9 mouse cellular contexts compared by ENCODE assay signal in the genomic region with DNA sequence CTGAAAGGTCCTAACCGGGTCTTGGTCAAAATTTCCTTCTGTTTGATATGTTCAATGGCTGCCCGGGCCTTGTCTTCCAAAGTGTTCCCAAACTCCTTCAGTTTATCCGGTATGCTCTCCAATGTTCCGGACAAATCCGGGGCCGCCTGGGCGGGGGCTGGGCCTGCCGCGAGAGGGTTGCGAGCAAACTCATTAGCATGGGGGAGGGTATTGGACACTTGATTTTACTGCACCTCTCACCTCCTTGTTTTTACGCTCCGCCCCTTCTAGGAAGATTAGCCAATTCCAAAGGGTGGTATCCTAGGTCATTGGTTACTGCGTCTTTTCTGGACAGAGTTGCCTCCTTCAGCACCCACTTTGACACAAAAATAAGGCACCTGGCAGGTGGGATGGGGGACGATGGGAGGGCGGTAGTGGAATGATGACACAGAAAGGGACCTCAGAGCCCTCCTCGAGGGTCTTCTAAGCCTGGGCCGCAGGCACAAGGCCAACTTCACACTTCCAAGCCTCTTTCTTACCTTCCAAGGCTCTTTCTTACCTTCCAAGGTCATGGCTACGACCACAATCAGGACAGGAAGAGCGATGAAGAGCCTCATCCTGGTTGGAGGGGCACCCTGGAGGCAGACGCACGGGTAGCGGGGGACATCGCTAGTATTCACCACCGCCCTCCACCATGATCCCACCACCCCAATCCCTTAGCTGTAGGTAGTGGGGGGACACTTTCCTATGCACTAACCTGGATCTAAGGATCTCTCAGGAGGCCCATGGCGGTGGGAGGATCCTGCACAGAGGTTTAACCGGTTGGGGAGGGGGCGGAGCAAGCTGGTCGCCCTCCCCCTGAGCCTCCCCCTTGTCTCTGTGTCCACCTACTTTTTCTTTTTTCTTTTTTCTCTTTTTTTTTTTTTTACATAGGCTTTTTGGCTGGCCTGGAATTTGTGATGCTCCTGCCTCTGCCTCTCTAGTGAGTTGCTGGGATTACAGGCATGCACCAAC. TPM values are rescaled to one million over a fixed set of nuclear protein-coding genes. Genes with fewer than 3 reads are reported as not detected.
DNase-seq lines count a peak whose midpoint lies in the region; ATAC-seq and TF ChIP-seq lines count a peak whose summit lies in the region.
"Had no signal": no experiment of that assay in that cellular context is flagged by ENCODE, and none has a peak within 500 bp of the region (broad histone marks: within the 10 kb centered on the region; RNA-seq: fewer than 3 reads in every experiment).

A gene (minus strand): TSS at position 788 of the 993 bp plus-strand sequence.

- TF ChIP-seq EP300 in liver, embryonic 14.5 days (IDR thresholded peaks at IDR 0.05; ENCODE audit: low read depth), result no peak

- H3K36me3 ChIP-seq in heart, embryonic 13.5 days, result peaks cover 14% of the 10 kb centered on the region
- peaks cover 4% of the 10 kb centered on the region for H3K36me3 ChIP-seq in liver, embryonic 14.5 days (replicated peaks; ENCODE audit: control insufficient read depth, insufficient read depth, low read depth)

- 47% methylated on average over 28 of the region's 28 CpGs for WGBS in heart, embryonic 13.5 days
- 61% methylated on average over 28 of the region's 28 CpGs for WGBS in liver, embryonic 14.5 days (ENCODE audit: insufficient replicate concordance)

- 0 out of 2 replicates have a peak within 1 kb of the TSS, but pooled peaks have one; percentile 9 for H3K4me3 ChIP-seq in heart, embryonic 13.5 days
- peak within 1 kb of the TSS; percentile 29 to 37 for H3K4me3 ChIP-seq in liver, embryonic 14.5 days (ENCODE audit: insufficient read depth in 1 of 2, low read depth in 2 of 2, low read length in 2 of 2)

- H3K9ac ChIP-seq in heart, embryonic 13.5 days, result peak within 1 kb of the TSS; percentile 42; the same call in 1 of the 2 replicates
- H3K9ac ChIP-seq in liver, embryonic 14.5 days (replicated peaks), result no peak within 1 kb of the TSS

- no peak for TF ChIP-seq CTCF in liver, embryonic 14.5 days (IDR thresholded peaks at IDR 0.05; ENCODE audit: low read depth)

- no peaks in the 10 kb centered on the region for H3K9me3 ChIP-seq in heart, embryonic 13.5 days
- H3K9me3 ChIP-seq in liver, embryonic 14.5 days (ENCODE audit: control insufficient read depth, low read length), result no peaks in the 10 kb centered on the region

- DNase-seq in heart, adult 9 months (ENCODE audit: low spot score in 2 of 2), result no peak
- no peak for DNase-seq in urinary bladder, adult 2 months (ENCODE audit: low spot score)
- DNase-seq in urinary bladder, postnatal 25 days (ENCODE audit: low spot score), result no peak
- no peak for DNase-seq in liver, embryonic 14.5 days (ENCODE audit: low read depth in 3 of 3, low spot score in 3 of 3)
- peak; percentile 88 for DNase-seq in yolk sac, embryonic 10.5 days (ENCODE audit: low spot score)
- DNase-seq in gastrocnemius, postnatal 25 days, result no peak
- no peak for DNase-seq in right cerebral cortex, postnatal 25 days

- no peaks in the 10 kb centered on the region for H3K27me3 ChIP-seq in heart, embryonic 13.5 days (replicated peaks)
- H3K27me3 ChIP-seq in liver, embryonic 14.5 days (ENCODE audit: control insufficient read depth, insufficient read depth, low read length), result no peaks in the 10 kb centered on the region
- H3K27me3 ChIP-seq: CH12.LX had no signal

- H3K27ac ChIP-seq in heart, embryonic 13.5 days (replicated peaks), result peak within 1 kb of the TSS; percentile 92
- H3K27ac ChIP-seq in liver, embryonic 14.5 days, result peak within 1 kb of the TSS; percentile 60

- peak within 1 kb of the TSS; percentile 25 for H3K4me2 ChIP-seq in heart, embryonic 13.5 days
- H3K4me2 ChIP-seq in liver, embryonic 14.5 days (ENCODE audit: low read depth), result peak within 1 kb of the TSS; percentile 44

- no peak for ATAC-seq in heart, embryonic 13.5 days (ENCODE audit: extremely low read depth, insufficient number of reproducible peaks, low FRiP score, low TSS enrichment)
- ATAC-seq in liver, embryonic 14.5 days (ENCODE audit: insufficient read depth), result peak; percentile 5; the same call in 1 of the 2 replicates

- peaks cover 46% of the 10 kb centered on the region for H3K4me1 ChIP-seq in heart, embryonic 13.5 days
- H3K4me1 ChIP-seq in liver, embryonic 14.5 days (replicated peaks; ENCODE audit: control insufficient read depth in 2 of 2, insufficient read depth in 2 of 2, low read length in 1 of 2), result peaks cover 12 to 42% of the 10 kb centered on the region in 2 experiments

RNA-seq across cellular contexts. Expression of the gene that starts here (rescaled TPM):
- polyA plus RNA-seq in heart, embryonic 13.5 days (2015; fragmentation: Nextera tagmentation; extraction: Ambion mirVana), result 8.8 and 13.9 TPM in 2 replicates
- polyA plus RNA-seq in urinary bladder, adult 2 months (2012; rRNA removed), result 54.0 and 72.3 TPM in 2 replicates
- polyA plus RNA-seq in liver, embryonic 14.5 days (2012; rRNA removed), result 203 and 204 TPM in 2 replicates
- 390 TPM in 2 replicates for polyA plus RNA-seq in liver, embryonic 14.5 days (2014; fragmentation: Nextera tagmentation; extraction: Ambion mirVana)
- total RNA-seq in gastrocnemius, postnatal 25 days (2021), result 1 to 10 TPM in 1 of 2 experiments, not detected in 1; 3.7 TPM
- total RNA-seq: CH12.LX had no signal
